Mouse (Mus musculus) liver, embryonic 11.5 days (tissue): ENCODE data around the gene Pla1a. TPM values are rescaled to one million over a fixed set of nuclear protein-coding genes. Genes with fewer than 3 reads are reported as not detected.
"Not testable (repeated sequence)": the region's sequence is repeated elsewhere in the genome, so short reads cannot be mapped to it uniquely, and the experiment has no call there.

Source experiments
- ATAC-seq: fragments of 200-750 bp; cut with Nextera tagmentation; replicated peaks from 2 replicates; pipeline ENCODE4 v1.8.0; 2017; ENCODE audit warnings: moderate number of reproducible peaks, mild to moderate bottlenecking, moderate TSS enrichment, moderate library complexity; ENCODE audit not compliant: low FRiP score
- DNase-seq: peaks from one replicate; pipeline ENCODE4 v3.0.0-alpha.2; 2017; ENCODE audit warnings: low spot score
- H3K27ac ChIP-seq: fragments of 300-500 bp; sonication (generic); 2 replicates; pipeline ENCODE4 v1.5.1; 2014; ENCODE audit warnings: mild to moderate bottlenecking, low read depth, low read length, control low read depth
- H3K27me3 ChIP-seq: fragments of 300-500 bp; sonication (generic); replicated peaks from 2 replicates; pipeline ENCODE4 v1.6.1; 2014; ENCODE audit warnings: low read length, mixed read lengths; ENCODE audit not compliant: control insufficient read depth, insufficient read depth
- H3K36me3 ChIP-seq: fragments of 300-500 bp; sonication (generic); 2 replicates; pipeline ENCODE4 v1.6.1; 2014; ENCODE audit warnings: mild to moderate bottlenecking, low read length, moderate library complexity, mixed read lengths; ENCODE audit not compliant: control insufficient read depth, insufficient read depth
- H3K4me1 ChIP-seq: fragments of 300-500 bp; sonication (generic); replicated peaks from 2 replicates; pipeline ENCODE4 v1.6.1; 2014; ENCODE audit warnings: low read length, mixed read lengths; ENCODE audit not compliant: control insufficient read depth, insufficient read depth
- H3K4me2 ChIP-seq: fragments of 300-500 bp; sonication (generic); 2 replicates; pipeline ENCODE4 v1.6.1; 2014; ENCODE audit warnings: mild to moderate bottlenecking, control low read depth, moderate library complexity
- H3K4me3 ChIP-seq: fragments of 300-500 bp; sonication (generic); 2 replicates; pipeline ENCODE4 v1.5.1; 2014; ENCODE audit warnings: low read depth, low read length, control low read depth
- H3K9ac ChIP-seq: fragments of 300-500 bp; sonication (generic); 2 replicates; pipeline ENCODE4 v1.6.1; 2014; ENCODE audit warnings: low read depth, low read length, control low read depth
- H3K9me3 ChIP-seq: fragments of 300-500 bp; sonication (generic); 2 replicates; pipeline ENCODE4 v1.6.1; 2016; ENCODE audit warnings: low read length, inconsistent platforms, mixed read lengths; ENCODE audit not compliant: control insufficient read depth
- WGBS: fragments of 180-500 bp; shearing (Covaris S2); extraction: QIAGEN DNeasy Blood & Tissue Kit; methylation state at CpG from one replicate; pipeline ENCODE4 v1.1.7; 2014; 5-methylcytosine and 5-hydroxymethylcytosine counted together
- polyA plus RNA-seq: library from polyadenylated mRNA; unstranded; fragments of >200 nt; fragmentation: Nextera tagmentation; extraction: Ambion mirVana; gene quantifications from 2 replicates; pipeline ENCODE4 v1.2.1, GENCODE M21; 2014

Gene Pla1a
- polyA plus RNA-seq = 0.79 and 1.4 TPM in 2 replicates

- Histone ChIP-seq H3K4me1 (peaks cover 11% of the 10 kb centered on the region; the same call in 1 of the 2 replicates), H3K27me3 (no peaks in the 10 kb centered on the region), H3K36me3 (no peaks in the 10 kb centered on the region), H3K4me3 (no peak within 1 kb of the TSS), H3K4me2 (peak within 1 kb of the TSS; percentile 6; the same call in 1 of the 2 replicates), H3K27ac (peak within 1 kb of the TSS; percentile 8; the same call in 1 of the 2 replicates), H3K9ac (no peak within 1 kb of the TSS), H3K9me3 (no peaks in the 10 kb centered on the region)
- no peak for ATAC-seq
- 71% methylated on average over 11 of the region's 11 CpGs for WGBS
- DNase-seq = no peak
Observed at GRCm38 (mm10) chr16:38432498-38433425, at the start of gene Pla1a. Gene Pla1a, minus strand, starts transcription at chr16:38433145.

DNA sequence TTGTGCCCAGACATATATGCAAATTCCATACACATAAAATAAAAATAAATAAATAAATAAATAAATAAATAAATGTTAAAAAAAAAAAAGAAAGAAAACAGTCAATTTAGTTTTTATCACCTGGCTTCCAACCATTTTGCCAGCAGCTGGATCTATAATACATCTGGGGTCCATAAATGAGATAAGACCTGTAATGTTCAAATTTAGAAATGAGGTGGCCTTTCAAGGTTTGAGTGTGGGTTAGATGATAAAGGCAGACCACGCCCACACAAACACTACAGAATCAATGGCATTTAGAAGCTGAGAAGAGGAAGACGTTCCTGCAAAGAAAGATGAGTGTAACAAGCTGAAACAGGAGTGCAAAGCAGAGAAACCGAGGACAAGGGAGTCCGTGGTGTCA is 48.4 kb upstream of the Pla1a start:
- Histone ChIP-seq H3K4me1 (peaks cover 18% of the 10 kb centered on the region), H3K36me3 (no peaks in the 10 kb centered on the region), H3K4me2 (peak overlapping the region; percentile 39), H3K9ac (no peak overlapping the region), H3K4me3 (no peak overlapping the region), H3K27me3 (peaks cover 11% of the 10 kb centered on the region), H3K27ac (no peak overlapping the region), H3K9me3 (no peaks in the 10 kb centered on the region)
- peak; percentile 69 for ATAC-seq
- DNase-seq = no peak
- 49% methylated on average over 4 of the region's 4 CpGs for WGBS

DNA sequence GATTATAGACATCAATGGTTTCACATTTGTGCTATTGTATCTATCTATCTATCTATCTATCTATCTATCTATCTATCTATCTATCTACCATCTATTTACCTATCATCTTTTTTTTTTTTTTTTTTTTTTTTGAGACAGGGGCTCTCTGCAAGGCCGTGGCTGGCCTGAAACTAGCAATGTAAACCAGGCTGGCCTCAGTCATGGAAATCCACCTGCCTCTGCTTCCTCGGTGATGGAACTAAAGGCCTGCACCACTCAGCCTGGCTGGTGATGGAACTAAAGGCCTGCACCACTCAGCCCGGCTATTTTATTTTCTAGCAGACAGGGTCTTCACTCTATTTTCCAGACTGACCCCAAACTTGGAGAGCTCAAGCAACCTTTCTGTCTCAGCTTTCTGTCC is 45.4 kb upstream of the Pla1a start:
- Histone ChIP-seq H3K36me3 (no peaks in the 10 kb centered on the region), H3K4me2 (no peak overlapping the region), H3K9ac (no peak overlapping the region), H3K4me1 (peaks cover 19% of the 10 kb centered on the region), H3K4me3 (no peak overlapping the region), H3K27me3 (peaks cover under 1% of the 10 kb centered on the region; the same call in 1 of the 2 replicates), H3K27ac (no peak overlapping the region), H3K9me3 (no peaks in the 10 kb centered on the region)
- ATAC-seq (no peak), DNase-seq (no peak)
- 85% methylated on average over 3 of the region's 3 CpGs for WGBS

DNA sequence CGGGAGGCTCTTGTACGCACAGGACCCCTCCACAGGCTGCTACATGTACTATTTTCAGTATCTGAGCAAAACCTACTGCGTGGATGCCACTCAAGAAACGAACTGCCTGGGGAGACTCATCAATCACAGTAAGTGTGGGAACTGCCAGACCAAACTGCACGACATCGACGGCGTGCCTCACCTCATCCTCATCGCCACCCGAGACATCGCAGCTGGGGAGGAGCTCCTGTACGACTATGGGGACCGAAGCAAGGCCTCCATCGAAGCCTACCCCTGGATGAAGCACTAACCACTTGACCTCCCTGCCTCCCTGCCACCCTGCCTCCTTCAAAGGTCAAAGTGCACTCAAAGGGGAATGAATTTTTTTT is 44.3 kb upstream of the Pla1a start:
- Histone ChIP-seq H3K4me1 (peaks cover 22% of the 10 kb centered on the region), H3K4me3 (peak overlapping the region; percentile 46), H3K4me2 (peak overlapping the region; percentile 74), H3K9ac (0 out of 2 replicates have a peak overlapping the region, but pooled peaks have one; percentile 62)
- DNase-seq, H3K9me3 ChIP-seq, H3K27me3 ChIP-seq, H3K27ac ChIP-seq, H3K36me3 ChIP-seq, ATAC-seq: not testable (repeated sequence)
- 44% methylated on average over 14 of the region's 14 CpGs for WGBS

- ATAC-seq = peak; percentile 57
- Histone ChIP-seq H3K4me1 (peaks cover 22% of the 10 kb centered on the region), H3K27me3 (no peaks in the 10 kb centered on the region), H3K27ac (peak overlapping the region; percentile 63), H3K36me3 (no peaks in the 10 kb centered on the region), H3K4me3 (peak overlapping the region; percentile 46), H3K9ac (peak overlapping the region; percentile 62), H3K9me3 (no peaks in the 10 kb centered on the region), H3K4me2 (peak overlapping the region; percentile 74)
- WGBS = 9% methylated on average over 34 of the region's 34 CpGs
- peak; percentile 65 for DNase-seq
Observed at GRCm38 (mm10) chr16:38476312-38477240, 43.6 kb upstream of the Pla1a start.

DNA sequence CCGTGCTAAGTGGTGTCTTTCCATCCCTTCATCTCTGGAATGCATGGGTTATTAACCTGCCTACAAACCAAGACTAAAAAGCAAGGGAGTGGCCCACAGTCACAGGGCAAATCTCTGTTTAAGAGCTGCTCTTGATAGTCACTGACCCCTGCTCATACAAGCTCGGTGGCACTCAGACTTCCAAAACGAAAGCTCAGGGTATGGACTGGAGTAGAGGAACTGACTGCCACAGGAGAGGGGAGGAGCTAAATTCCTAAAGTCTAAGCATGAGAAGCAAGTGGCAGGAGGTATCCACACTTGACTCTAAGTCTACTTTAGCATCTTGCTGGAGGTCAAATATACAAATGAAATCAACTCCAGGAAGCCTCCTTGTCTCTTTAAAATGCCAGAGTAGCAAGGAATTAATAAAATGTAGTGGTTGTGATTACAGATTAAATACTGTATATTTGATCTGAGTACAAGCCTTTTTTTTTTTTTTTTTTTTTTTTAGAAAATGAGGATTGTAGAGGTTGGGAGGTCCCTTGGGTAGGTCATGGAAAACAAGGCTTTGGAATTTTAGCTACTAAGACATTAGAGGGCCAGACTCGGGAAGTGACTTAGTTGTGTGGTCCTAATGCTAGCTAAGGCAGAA is 42.9 kb upstream of the Pla1a start:
- Histone ChIP-seq H3K9ac (no peak overlapping the region), H3K4me2 (peak overlapping the region; percentile 74), H3K36me3 (no peaks in the 10 kb centered on the region), H3K9me3 (no peaks in the 10 kb centered on the region), H3K27ac (no peak overlapping the region), H3K4me3 (peak overlapping the region; percentile 46), H3K27me3 (no peaks in the 10 kb centered on the region), H3K4me1 (peaks cover 18% of the 10 kb centered on the region)
- WGBS = 39% methylated on average over 4 of the region's 4 CpGs
- ATAC-seq = no peak
- no peak for DNase-seq

- Histone ChIP-seq H3K36me3 (no peaks in the 10 kb centered on the region), H3K4me3 (no peak overlapping the region), H3K4me2 (no peak overlapping the region), H3K27me3 (no peaks in the 10 kb centered on the region), H3K4me1 (peaks cover 16% of the 10 kb centered on the region; the same call in 1 of the 2 replicates), H3K9ac (no peak overlapping the region), H3K9me3 (no peaks in the 10 kb centered on the region), H3K27ac (no peak overlapping the region)
- no peak for ATAC-seq
- DNase-seq = no peak
- 73% methylated on average over 9 of the region's 9 CpGs for WGBS
Observed at GRCm38 (mm10) chr16:38474677-38475286, 41.8 kb upstream of the Pla1a start.

DNA sequence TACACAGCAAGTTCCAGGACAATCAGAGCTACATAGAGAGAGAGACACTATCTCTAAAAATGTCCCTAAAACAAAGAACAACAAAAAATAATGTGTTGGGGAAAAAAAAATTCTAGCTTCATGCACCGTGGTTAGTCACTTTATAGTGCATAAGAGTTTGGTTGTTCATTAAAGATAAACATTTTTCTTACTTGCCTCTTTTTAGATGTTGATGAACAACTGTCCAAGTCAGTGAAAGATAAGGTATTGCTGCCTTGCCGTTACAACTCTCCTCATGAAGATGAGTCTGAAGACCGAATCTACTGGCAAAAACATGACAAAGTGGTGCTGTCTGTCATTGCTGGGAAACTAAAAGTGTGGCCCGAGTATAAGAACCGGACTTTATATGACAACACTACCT is 40.7 kb upstream of the Pla1a start:
- 63% methylated on average over 5 of the region's 5 CpGs for WGBS
- Histone ChIP-seq H3K27me3 (no peaks in the 10 kb centered on the region), H3K9me3 (no peaks in the 10 kb centered on the region), H3K4me1 (peaks cover 19% of the 10 kb centered on the region), H3K36me3 (no peaks in the 10 kb centered on the region), H3K9ac (no peak overlapping the region), H3K4me3 (no peak overlapping the region), H3K4me2 (no peak overlapping the region), H3K27ac (no peak overlapping the region)
- DNase-seq (no peak), ATAC-seq (no peak)
